Mouse (Mus musculus): ENCODE measurements around the gene Hsd17b12. TPM values are rescaled to one million over a fixed set of nuclear protein-coding genes. Genes with fewer than 3 reads are reported as not detected.

Gene Hsd17b12
- polyA plus RNA-seq, 1 experiment from 2014 or later, result 124 TPM

GRCm38 (mm10) chr2:94049471-94050176, 108.1 kb downstream of the Hsd17b12 start:
- DNase-seq (ENCODE audit: low spot score) (no peak), ATAC-seq (ENCODE audit: low FRiP score, low TSS enrichment) (no peak)
- 26% methylated on average over 5 of the region's 5 CpGs for WGBS
- H3K36me3 ChIP-seq (ENCODE audit: control insufficient read depth, insufficient read depth, low read length), result no peaks in the 10 kb centered on the region
- no peak overlapping the region for H3K27ac ChIP-seq (replicated peaks)
- no peaks in the 10 kb centered on the region for H3K27me3 ChIP-seq (ENCODE audit: control insufficient read depth, insufficient read depth, low read length)
- no peaks in the 10 kb centered on the region for H3K9me3 ChIP-seq (ENCODE audit: control insufficient read depth, low read length)
- no peak overlapping the region for H3K4me2 ChIP-seq (replicated peaks; ENCODE audit: low read depth)
- TF ChIP-seq CTCF (IDR thresholded peaks at IDR 0.05; ENCODE audit: low read depth), result no peak
- no peak for TF ChIP-seq EP300 (optimal IDR thresholded peaks at IDR 0.05)
- H3K9ac ChIP-seq (ENCODE audit: low read length), result no peak overlapping the region
- no peak overlapping the region for H3K4me3 ChIP-seq (ENCODE audit: low read depth, low read length)
- H3K4me1 ChIP-seq (replicated peaks; ENCODE audit: control insufficient read depth, insufficient read depth), result 0 out of 2 replicates have a peak, but pooled peaks cover 2% of the 10 kb centered on the region

DNA sequence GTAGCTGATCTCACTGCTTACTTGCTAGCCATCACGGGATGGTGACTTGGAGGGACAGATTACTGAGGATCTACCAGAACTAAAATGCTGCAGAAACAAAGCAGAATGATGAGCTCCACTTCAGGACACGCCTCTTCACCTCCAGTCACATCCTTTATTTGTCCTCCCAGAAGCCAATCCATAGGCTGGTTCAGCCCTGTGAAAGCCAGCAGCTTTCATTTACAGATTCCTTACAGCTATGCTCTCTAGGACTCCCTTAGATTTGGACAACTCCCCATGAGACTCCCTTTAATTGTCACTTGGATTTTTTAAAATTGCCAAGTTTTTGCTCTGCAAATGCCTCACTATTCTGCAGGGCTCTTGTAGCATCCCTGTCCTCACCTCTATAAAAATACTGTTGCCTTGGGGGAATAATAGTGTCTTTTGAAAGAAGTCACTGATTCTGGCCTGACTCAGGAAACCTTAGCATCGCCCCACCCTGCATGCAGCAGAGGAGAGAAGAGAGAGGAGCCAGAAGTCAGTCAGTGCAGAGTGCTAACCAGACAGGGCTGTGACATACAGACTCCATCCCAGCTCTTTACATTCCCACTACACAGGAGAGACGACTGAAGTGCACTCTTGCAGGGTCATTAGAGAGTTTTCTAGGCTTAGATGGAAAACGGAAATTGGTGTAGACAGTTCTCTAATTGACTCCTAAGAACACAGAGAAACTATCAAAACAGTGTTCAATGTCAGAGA, 108.9 kb downstream of the Hsd17b12 start:
- H3K4me1 ChIP-seq (replicated peaks; ENCODE audit: control insufficient read depth, insufficient read depth), result 0 out of 2 replicates have a peak, but pooled peaks cover 2% of the 10 kb centered on the region
- TF ChIP-seq EP300 (optimal IDR thresholded peaks at IDR 0.05) (no peak), CTCF (IDR thresholded peaks at IDR 0.05; ENCODE audit: low read depth) (no peak)
- no peaks in the 10 kb centered on the region for H3K36me3 ChIP-seq (ENCODE audit: control insufficient read depth, insufficient read depth, low read length)
- H3K27ac ChIP-seq (replicated peaks), result no peak overlapping the region
- no peak overlapping the region for H3K4me3 ChIP-seq (ENCODE audit: low read depth, low read length)
- no peak for DNase-seq (ENCODE audit: low spot score)
- no peak for ATAC-seq (ENCODE audit: low FRiP score, low TSS enrichment)
- H3K9me3 ChIP-seq (ENCODE audit: control insufficient read depth, low read length), result no peaks in the 10 kb centered on the region
- no peak overlapping the region for H3K4me2 ChIP-seq (replicated peaks; ENCODE audit: low read depth)
- H3K27me3 ChIP-seq (ENCODE audit: control insufficient read depth, insufficient read depth, low read length), result no peaks in the 10 kb centered on the region
- 51% methylated on average over 5 of the region's 5 CpGs for WGBS
- no peak overlapping the region for H3K9ac ChIP-seq (ENCODE audit: low read length)

DNA sequence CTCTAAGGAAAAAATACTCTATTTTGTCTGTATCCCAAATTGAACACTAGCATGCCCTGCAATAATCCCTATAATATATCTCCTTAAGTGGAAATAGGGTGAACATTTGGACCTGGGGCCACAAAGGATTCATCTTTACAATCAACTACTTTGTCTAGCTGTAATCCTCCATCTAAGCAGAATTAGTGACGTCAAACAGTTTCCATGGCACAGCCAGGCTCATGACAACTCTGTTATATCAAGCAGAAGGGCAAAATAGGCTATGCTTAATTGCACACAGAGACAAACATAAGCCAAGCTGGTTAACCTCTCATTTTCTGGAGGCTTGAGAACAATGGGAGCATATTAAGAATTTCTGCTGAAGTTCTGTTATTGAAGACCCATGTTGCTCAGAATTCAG, 109.5 kb downstream of the Hsd17b12 start:
- Histone ChIP-seq H3K27me3 (ENCODE audit: control insufficient read depth, insufficient read depth, low read length) (no peaks in the 10 kb centered on the region), H3K4me2 (replicated peaks; ENCODE audit: low read depth) (no peak overlapping the region), H3K9ac (ENCODE audit: low read length) (no peak overlapping the region), H3K4me3 (ENCODE audit: low read depth, low read length) (no peak overlapping the region), H3K4me1 (replicated peaks; ENCODE audit: control insufficient read depth, insufficient read depth) (0 out of 2 replicates have a peak, but pooled peaks cover 2% of the 10 kb centered on the region), H3K9me3 (ENCODE audit: control insufficient read depth, low read length) (no peaks in the 10 kb centered on the region), H3K36me3 (ENCODE audit: control insufficient read depth, insufficient read depth, low read length) (no peaks in the 10 kb centered on the region), H3K27ac (replicated peaks) (no peak overlapping the region)
- ATAC-seq (ENCODE audit: low FRiP score, low TSS enrichment) (no peak), DNase-seq (ENCODE audit: low spot score) (no peak)
- TF ChIP-seq EP300 (optimal IDR thresholded peaks at IDR 0.05) (no peak), CTCF (IDR thresholded peaks at IDR 0.05; ENCODE audit: low read depth) (no peak)
- 40% methylated on average over 1 of the region's 1 CpGs for WGBS

GRCm38 (mm10) chr2:94045411-94046090, 112.2 kb downstream of the Hsd17b12 start:
- 0 out of 2 replicates have a peak, but pooled peaks cover 2% of the 10 kb centered on the region for H3K4me1 ChIP-seq (replicated peaks; ENCODE audit: control insufficient read depth, insufficient read depth)
- 38% methylated on average over 6 of the region's 6 CpGs for WGBS
- no peak overlapping the region for H3K9ac ChIP-seq (ENCODE audit: low read length)
- no peaks in the 10 kb centered on the region for H3K27me3 ChIP-seq (ENCODE audit: control insufficient read depth, insufficient read depth, low read length)
- H3K36me3 ChIP-seq (ENCODE audit: control insufficient read depth, insufficient read depth, low read length), result no peaks in the 10 kb centered on the region
- peak; percentile 66; the same call in 1 of the 2 replicates for ATAC-seq (ENCODE audit: low FRiP score, low TSS enrichment)
- H3K4me2 ChIP-seq (replicated peaks; ENCODE audit: low read depth), result no peak overlapping the region
- TF ChIP-seq CTCF (IDR thresholded peaks at IDR 0.05; ENCODE audit: low read depth) (no peak), EP300 (optimal IDR thresholded peaks at IDR 0.05) (no peak)
- no peak for DNase-seq (ENCODE audit: low spot score)
- H3K27ac ChIP-seq (replicated peaks), result no peak overlapping the region
- no peak overlapping the region for H3K4me3 ChIP-seq (ENCODE audit: low read depth, low read length)
- H3K9me3 ChIP-seq (ENCODE audit: control insufficient read depth, low read length), result no peaks in the 10 kb centered on the region

DNA sequence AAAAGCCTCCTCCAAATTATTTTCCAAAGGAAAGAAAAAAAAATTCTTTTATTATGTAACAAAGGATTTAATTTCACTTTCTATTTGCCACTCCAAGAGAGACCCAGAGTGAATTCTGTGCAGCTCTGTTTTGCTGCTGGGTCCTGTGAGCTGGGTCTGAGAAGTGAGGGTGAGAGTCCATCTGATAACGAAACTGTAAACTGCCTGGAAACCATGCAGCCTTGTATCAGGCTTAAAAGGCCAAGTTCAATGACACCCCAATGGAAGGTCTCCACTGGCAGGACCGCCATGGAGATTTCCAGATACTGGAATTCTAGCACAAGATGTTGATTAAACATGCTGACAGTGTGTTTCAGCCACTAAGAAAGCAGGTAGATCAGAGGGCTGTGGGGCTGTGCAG, 113.6 kb downstream of the Hsd17b12 start:
- Histone ChIP-seq H3K9me3 (ENCODE audit: control insufficient read depth, low read length) (no peaks in the 10 kb centered on the region), H3K9ac (ENCODE audit: low read length) (no peak overlapping the region), H3K4me1 (replicated peaks; ENCODE audit: control insufficient read depth, insufficient read depth) (no peaks in the 10 kb centered on the region), H3K27ac (replicated peaks) (no peak overlapping the region), H3K27me3 (ENCODE audit: control insufficient read depth, insufficient read depth, low read length) (no peaks in the 10 kb centered on the region), H3K4me2 (replicated peaks; ENCODE audit: low read depth) (no peak overlapping the region), H3K4me3 (ENCODE audit: low read depth, low read length) (no peak overlapping the region), H3K36me3 (ENCODE audit: control insufficient read depth, insufficient read depth, low read length) (no peaks in the 10 kb centered on the region)
- ATAC-seq (ENCODE audit: low FRiP score, low TSS enrichment) (no peak), DNase-seq (ENCODE audit: low spot score) (no peak)
- WGBS, result 83% methylated on average over 2 of the region's 2 CpGs
- TF ChIP-seq CTCF (IDR thresholded peaks at IDR 0.05; ENCODE audit: low read depth), result no peak
- no peak for TF ChIP-seq EP300 (optimal IDR thresholded peaks at IDR 0.05)
